Mouse (Mus musculus) ES-Bruce4 (cell line): ENCODE measurements around the gene Rnf157.

Source experiments
- CTCF ChIP-seq: IDR thresholded peaks from one replicate; pipeline ENCODE4 v1.8.1; 2011; ENCODE audit warnings: low read depth, low read length
- POLR2A ChIP-seq: IDR thresholded peaks from one replicate; pipeline ENCODE4 v1.8.1; 2011; ENCODE audit warnings: low read length; ENCODE audit not compliant: insufficient read depth

GRCm38 (mm10) chr11:116287351-116287750 lies 125.5 kb downstream of the Rnf157 start:
- TF ChIP-seq CTCF (no peak), POLR2A (no peak)
